Mouse (Mus musculus) macrophage (primary cell): ENCODE results near the gene Smc6. TPM values are rescaled to one million over a fixed set of nuclear protein-coding genes. Genes with fewer than 3 reads are reported as not detected.

Experiments
- H3K27ac ChIP-seq: fragments of 350-480 bp; formaldehyde crosslinking; 2 replicates; pipeline ENCODE4 v1.9.0; 2021
- H3K36me3 ChIP-seq: fragments of 350-480 bp; formaldehyde crosslinking; 2 replicates; pipeline ENCODE4 v1.9.0; 2021; ENCODE audit errors: inconsistent target
- H3K4me3 ChIP-seq: fragments of 350-480 bp; formaldehyde crosslinking; 2 replicates; pipeline ENCODE4 v1.9.0; 2021; ENCODE audit errors: inconsistent target
- H3K79me2 ChIP-seq: fragments of 350-480 bp; formaldehyde crosslinking; 2 replicates; pipeline ENCODE4 v1.9.0; 2021; ENCODE audit errors: inconsistent target
- WGBS: methylation state at CpG from one replicate; pipeline ENCODE4 v1.1.7; 2026; ENCODE audit warnings: inconsistent platforms; ENCODE audit not compliant: missing documents; 5-methylcytosine and 5-hydroxymethylcytosine counted together
- polyA plus RNA-seq: library from polyadenylated mRNA; stranded (reverse); fragments of 250-400 nt; gene quantifications from 3 replicates; pipeline ENCODE4 v1.2.4, GENCODE M21; 2018; ENCODE audit warnings: inconsistent platforms

Gene Smc6
- polyA plus RNA-seq, 1 experiment from 2014 or later, result 33.2 TPM

DNA sequence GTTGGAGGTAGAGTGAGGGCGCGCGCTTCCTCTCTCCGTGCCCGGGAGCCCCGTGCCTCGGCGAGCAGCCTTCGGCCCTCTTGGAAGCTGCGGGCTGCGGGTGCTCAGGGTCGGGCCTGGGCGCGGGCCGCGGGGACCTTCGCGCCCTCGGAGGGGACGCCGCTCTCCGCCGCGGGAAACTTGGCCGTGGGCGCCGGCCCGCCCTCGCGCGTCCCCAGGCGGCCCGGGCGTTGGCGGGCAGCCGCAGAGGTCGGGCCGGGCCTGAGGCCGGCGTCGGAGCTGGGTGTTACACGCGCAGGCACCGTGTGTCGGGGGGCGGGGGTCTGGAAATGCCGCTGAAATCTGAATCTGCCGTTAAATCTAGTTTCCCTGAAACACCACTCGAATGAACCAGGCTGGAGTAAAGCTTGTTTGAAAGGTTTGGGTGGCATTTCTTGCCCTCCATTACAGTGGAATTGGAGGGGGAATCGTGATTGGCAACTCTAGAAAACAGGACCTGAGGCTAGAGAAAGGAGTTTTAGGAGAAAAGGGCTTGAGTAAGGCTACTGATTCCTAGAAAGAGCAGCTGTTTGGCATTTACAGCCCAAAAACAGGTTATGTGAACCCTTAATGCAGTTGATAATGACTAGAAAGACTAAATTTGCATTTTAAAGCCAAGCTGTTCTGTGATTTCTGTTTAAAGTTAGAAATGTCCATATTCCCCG is 748 bp downstream of the Smc6 start:
- no peaks in the 10 kb centered on the region for H3K36me3 ChIP-seq
- peak overlapping the region; percentile 57 for H3K27ac ChIP-seq
- peak overlapping the region; percentile 84 for H3K4me3 ChIP-seq
- WGBS, result under 1% methylated on average over 47 of the region's 51 CpGs
- peaks cover 83% of the 10 kb centered on the region for H3K79me2 ChIP-seq

- no peaks in the 10 kb centered on the region; the same call in 1 of the 2 replicates for H3K36me3 ChIP-seq
- WGBS, result 43% methylated on average over 4 of the region's 4 CpGs
- peak overlapping the region; percentile 84 for H3K4me3 ChIP-seq
- peaks cover 85% of the 10 kb centered on the region for H3K79me2 ChIP-seq
- H3K27ac ChIP-seq, result peak overlapping the region; percentile 57
These were observed 1.3 kb downstream of the Smc6 start for GRCm38 (mm10) chr12:11267030-11267429.

DNA sequence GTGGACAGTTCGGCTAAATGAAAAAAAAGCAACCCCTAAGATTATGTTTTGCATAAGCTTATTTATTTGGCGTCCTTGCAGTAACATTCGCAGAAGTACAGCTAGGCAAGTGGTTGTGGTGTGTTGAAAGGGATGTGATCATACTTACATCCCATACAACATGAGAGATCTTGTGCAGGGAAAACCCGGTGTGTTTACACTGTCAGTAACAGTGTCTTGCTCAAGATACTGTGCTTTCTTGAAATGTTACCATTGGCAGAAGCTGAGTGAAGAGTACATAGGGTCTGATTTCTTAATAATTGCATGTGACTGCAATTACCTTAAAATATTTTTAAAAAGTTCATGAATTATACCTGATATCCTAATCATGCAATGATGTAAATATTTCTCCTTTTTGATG is 6.9 kb downstream of the Smc6 start:
- WGBS, result 97% methylated on average over 4 of the region's 4 CpGs
- peaks cover 78% of the 10 kb centered on the region for H3K79me2 ChIP-seq
- H3K4me3 ChIP-seq, result no peak overlapping the region
- peaks cover 15% of the 10 kb centered on the region; the same call in 1 of the 2 replicates for H3K36me3 ChIP-seq
- H3K27ac ChIP-seq, result no peak overlapping the region

DNA sequence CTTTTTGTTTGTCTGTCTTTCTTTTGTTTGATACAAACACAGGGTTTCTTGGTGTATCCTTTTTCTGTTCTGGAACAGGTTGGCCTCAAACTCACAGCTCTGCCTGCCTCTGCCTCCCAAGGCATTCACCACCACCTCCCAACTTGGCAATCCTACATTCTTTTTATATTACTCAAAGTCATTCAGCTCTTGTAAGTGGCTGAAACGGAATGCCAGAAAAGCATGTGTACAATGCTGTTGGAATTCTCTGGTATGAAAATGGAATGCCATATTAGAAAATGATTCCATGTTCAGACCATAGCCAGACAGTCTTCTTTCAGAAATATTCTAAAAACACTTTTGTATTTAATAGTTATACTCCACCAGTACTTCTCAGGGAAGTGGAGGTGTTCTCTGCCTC is 7.5 kb downstream of the Smc6 start:
- Histone ChIP-seq H3K36me3 (peaks cover 19% of the 10 kb centered on the region; the same call in 1 of the 2 replicates), H3K4me3 (no peak overlapping the region), H3K27ac (no peak overlapping the region), H3K79me2 (peaks cover 72% of the 10 kb centered on the region)
- WGBS, result 100% methylated on average over 1 of the region's 1 CpGs

GRCm38 (mm10) chr12:11276632-11277031 is 10.9 kb downstream of the Smc6 start:
- Histone ChIP-seq H3K27ac (no peak overlapping the region), H3K79me2 (peaks cover 37% of the 10 kb centered on the region), H3K4me3 (no peak overlapping the region), H3K36me3 (peaks cover 32% of the 10 kb centered on the region)
- 83% methylated on average over 2 of the region's 2 CpGs for WGBS

GRCm38 (mm10) chr12:11277207-11277606 is 11.5 kb downstream of the Smc6 start:
- WGBS, result 70% methylated on average over 6 of the region's 6 CpGs
- peaks cover 31% of the 10 kb centered on the region for H3K79me2 ChIP-seq
- peaks cover 32% of the 10 kb centered on the region for H3K36me3 ChIP-seq
- H3K4me3 ChIP-seq, result no peak overlapping the region
- no peak overlapping the region for H3K27ac ChIP-seq

- H3K4me3 ChIP-seq, result no peak overlapping the region
- WGBS, result 87% methylated on average over 3 of the region's 3 CpGs
- H3K27ac ChIP-seq, result no peak overlapping the region
- peaks cover 35% of the 10 kb centered on the region for H3K36me3 ChIP-seq
- H3K79me2 ChIP-seq, result peaks cover 5% of the 10 kb centered on the region; the same call in 1 of the 2 replicates
These were observed 14.2 kb downstream of the Smc6 start for GRCm38 (mm10) chr12:11279886-11280285.

DNA sequence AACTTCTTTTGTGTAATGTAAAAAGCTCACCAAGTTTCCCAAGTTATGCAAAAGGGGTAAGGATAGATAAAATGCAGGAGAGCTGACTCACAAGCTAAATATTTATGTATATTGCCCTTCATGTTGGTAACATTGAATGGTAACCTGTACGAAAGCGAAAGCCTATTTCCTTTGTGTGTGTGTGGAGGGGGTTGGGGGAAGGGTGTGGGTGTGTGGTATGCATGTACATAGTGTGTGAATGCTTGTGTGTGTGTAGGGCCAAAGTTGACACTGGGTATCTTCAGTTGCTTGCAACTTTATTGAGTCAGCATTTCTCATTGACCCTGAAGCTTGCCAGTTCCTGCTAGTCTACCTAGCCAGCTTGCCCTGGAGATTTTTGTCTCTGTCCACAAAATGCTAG is 15.9 kb downstream of the Smc6 start:
- 97% methylated on average over 2 of the region's 2 CpGs for WGBS
- Histone ChIP-seq H3K36me3 (peaks cover 51% of the 10 kb centered on the region), H3K27ac (no peak overlapping the region), H3K79me2 (no peaks in the 10 kb centered on the region), H3K4me3 (no peak overlapping the region)

DNA sequence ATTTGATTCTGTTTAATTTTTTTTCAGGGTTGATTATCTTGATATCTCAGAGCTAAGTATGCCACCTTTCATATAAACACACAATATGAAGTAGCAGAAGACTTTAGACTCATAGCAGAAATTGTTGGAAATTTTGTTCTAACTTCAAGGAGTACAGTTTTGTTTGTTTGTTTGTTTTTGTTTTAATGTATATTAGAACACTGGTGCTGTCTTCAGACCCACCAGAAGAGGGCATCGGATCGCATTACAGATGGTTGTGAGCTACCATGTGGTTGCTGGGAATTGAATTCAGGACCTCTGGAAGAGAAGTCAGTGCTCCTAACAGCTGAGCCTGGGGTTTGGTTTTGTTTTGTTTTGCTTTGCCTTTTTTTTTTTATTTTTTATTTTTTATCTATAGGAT is 20.7 kb downstream of the Smc6 start:
- Histone ChIP-seq H3K79me2 (no peaks in the 10 kb centered on the region), H3K36me3 (peaks cover 68% of the 10 kb centered on the region), H3K27ac (no peak overlapping the region), H3K4me3 (no peak overlapping the region)
- 100% methylated on average over 2 of the region's 2 CpGs for WGBS

DNA sequence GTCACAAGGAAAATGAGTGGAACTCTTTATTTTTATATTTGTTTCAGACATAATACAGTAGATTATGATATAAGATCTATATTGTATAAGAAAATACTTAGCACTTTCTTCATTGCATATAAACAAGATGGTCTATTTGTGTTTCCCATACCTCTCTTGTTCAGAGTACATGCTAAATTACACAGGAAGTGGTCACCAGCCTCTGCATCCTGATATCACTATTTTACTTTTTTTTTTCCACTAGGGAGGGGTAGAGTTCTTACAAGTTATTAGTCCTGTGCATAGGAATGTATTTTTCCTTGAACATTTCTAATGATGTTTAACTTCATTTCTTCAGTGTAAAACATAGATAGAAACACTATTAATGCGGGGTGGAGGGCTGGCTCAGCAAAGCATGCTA is 35.2 kb downstream of the Smc6 start:
- Histone ChIP-seq H3K27ac (no peak overlapping the region), H3K36me3 (peaks cover 83% of the 10 kb centered on the region), H3K4me3 (no peak overlapping the region), H3K79me2 (no peaks in the 10 kb centered on the region)
- 89% methylated on average over 1 of the region's 1 CpGs for WGBS

DNA sequence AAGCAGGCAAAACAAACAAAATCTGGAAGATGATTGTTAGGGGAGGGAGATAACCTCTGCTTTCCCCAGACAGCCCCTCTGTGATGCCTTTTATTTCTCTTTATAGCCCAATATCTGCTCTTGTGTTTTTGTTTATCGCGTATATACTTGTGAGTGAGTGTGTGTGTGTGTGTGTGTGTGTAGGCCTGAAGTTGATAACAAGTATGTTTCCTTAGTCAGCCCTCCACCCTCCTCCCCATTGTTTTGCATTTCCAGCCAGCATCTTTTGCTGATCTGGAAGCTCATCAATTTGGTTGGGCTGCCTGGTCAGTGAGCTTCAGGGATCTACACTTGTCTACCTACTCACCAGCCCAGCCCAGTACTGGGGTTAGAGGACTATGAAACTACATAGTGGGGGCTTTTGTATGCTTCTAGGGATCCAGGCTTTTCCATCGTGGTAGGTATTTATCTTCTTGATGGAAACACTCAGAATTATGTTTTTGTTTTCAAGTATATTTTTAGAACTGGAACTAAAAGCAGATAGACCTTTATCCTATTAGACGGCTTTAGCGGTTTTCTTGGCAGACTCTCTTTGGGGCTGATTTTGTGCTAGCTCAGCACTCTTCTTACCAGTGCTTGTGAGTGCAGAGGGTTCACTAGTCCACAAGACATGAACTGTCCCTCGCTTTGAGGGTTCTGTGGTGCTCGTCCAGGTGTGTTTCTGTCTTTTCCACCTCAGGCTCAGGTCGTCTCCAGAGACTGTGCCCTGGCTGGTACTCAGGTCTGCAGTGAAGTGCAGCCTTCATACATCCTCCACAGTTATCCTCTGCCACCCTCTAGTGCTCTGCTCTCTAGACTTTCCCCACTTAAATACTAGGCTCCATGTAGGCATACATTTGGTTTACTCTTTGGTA is 41.3 kb downstream of the Smc6 start:
- H3K36me3 ChIP-seq, result peaks cover 59% of the 10 kb centered on the region
- no peak overlapping the region for H3K27ac ChIP-seq
- no peak overlapping the region for H3K4me3 ChIP-seq
- WGBS, result 86% methylated on average over 8 of the region's 8 CpGs
- H3K79me2 ChIP-seq, result no peaks in the 10 kb centered on the region

DNA sequence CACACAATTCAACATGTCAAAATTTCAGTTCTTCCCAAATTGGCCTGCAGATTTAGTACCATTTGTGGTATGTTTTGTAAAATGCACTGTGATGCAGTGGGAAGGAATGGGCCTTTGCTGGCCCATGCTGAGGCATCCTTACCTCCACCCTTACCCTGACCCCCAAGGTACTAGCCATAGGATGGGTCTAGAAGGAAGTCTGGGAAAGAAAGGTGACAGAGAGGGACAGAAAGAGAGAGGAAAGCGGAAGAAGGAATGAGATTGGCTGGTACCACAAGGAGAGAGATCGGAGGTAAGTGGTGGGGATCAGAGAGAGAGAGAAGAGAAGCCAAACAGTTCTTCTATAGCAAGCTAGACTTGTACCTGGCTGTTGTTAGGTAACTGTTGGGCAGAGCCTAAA is 45.4 kb downstream of the Smc6 start:
- no peak overlapping the region for H3K4me3 ChIP-seq
- 100% methylated on average over 1 of the region's 2 CpGs for WGBS
- no peak overlapping the region for H3K27ac ChIP-seq
- H3K36me3 ChIP-seq, result peaks cover 42% of the 10 kb centered on the region
- no peaks in the 10 kb centered on the region for H3K79me2 ChIP-seq

DNA sequence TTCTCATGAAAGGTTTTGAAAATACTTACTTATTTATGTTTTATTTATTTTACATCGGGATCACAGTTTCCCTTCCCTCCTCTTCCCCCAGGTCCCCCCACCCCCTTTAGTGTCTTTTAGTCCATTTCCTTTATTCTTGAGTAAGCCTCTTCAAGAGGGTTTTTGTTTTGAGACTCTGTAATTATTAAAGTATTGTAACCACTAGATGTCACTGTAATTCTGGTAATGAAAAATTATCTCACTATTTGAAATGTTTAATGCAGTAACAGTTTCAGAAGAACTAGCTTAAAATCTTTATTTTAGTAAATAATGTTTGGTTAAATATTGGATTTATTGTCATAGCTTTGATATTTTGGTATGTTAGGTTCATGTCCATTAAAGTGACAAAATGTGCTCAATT is 48.2 kb downstream of the Smc6 start:
- peaks cover 20% of the 10 kb centered on the region for H3K36me3 ChIP-seq
- no peaks in the 10 kb centered on the region for H3K79me2 ChIP-seq
- H3K27ac ChIP-seq, result no peak overlapping the region
- H3K4me3 ChIP-seq, result no peak overlapping the region
- WGBS, result 0% methylated on average over 1 of the region's 1 CpGs

DNA sequence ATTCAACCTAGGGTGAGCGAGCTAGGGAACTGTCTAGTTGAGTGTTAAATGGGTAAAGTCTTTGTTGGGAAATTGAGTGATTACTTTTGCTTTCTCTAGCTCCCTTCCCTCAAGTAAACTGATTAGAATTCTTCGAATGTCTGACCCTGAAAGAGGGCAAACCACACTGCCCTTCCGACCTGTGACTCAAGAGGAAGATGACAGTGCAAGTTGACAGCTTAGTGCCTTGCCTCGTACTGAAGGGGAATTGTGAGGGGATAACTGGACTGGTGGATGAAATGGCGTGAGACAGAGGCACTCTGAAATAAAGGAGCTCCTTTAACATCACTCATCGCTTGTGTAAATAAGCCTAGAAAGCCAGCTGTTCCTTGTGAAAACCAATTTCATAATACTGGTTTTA is 52.0 kb downstream of the Smc6 start:
- H3K36me3 ChIP-seq, result peaks cover 14% of the 10 kb centered on the region
- H3K27ac ChIP-seq, result no peak overlapping the region
- no peak overlapping the region for H3K4me3 ChIP-seq
- H3K79me2 ChIP-seq, result no peaks in the 10 kb centered on the region
- 49% methylated on average over 6 of the region's 6 CpGs for WGBS

DNA sequence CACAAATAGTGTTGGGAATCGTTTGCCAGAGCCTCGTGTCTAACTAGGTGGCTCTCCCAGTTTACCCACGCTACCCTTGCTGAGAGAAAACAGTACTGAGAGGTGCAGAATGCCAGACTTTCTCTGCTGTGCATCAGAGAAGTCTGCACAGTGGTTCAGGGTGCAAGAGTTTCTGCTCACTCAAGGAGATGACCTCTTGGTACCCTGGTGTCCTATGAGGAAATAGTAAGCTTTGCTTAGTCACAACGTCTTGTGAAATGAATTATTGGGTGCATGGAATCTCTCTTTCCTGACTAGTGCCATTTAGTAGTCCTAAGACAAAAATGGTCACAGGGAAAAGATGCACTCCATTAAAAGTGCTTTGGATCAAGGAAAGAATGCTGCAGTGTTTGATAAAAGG is 58.8 kb downstream of the Smc6 start:
- H3K4me3 ChIP-seq, result no peak overlapping the region
- no peaks in the 10 kb centered on the region for H3K36me3 ChIP-seq
- 55% methylated on average over 4 of the region's 4 CpGs for WGBS
- H3K79me2 ChIP-seq, result no peaks in the 10 kb centered on the region
- H3K27ac ChIP-seq, result no peak overlapping the region
